Mouse (Mus musculus): ENCODE measurements at regions not wholly inside any gene's neighbourhood (a gene's known extent, or its start where the extent isn't known, plus 50 kb on each side); places are given as distances from the start of the nearest gene placed in this dataset.

DNA sequence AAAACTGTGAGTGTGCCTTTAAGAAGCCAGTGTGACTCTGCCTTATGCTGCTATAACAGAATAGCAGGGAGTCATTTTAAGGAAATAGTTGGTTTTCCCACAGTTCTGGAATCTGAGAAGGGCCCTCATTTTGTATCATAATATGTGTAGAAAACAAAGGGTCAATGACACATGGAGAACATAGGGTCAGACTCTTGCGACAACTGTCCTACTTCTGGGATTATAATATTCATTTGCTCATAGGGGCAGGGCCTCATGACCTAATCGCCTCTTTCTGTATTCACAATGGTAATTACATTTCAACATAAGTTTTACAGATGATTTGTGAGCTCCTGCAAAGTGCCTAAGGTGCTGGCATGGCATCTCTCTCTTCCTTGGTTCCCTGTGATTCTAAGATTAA, 279.3 kb downstream of the Ppargc1a start:
- TF ChIP-seq MAX (IDR thresholded peaks at IDR 0.05) (no peak), CTCF (IDR thresholded peaks at IDR 0.05; ENCODE audit: control insufficient read depth, insufficient read depth, insufficient read length) (no peak), MYOD1 (IDR thresholded peaks at IDR 0.05; ENCODE audit: control insufficient read depth, insufficient read length, low read depth) (no peak), USF1 (IDR thresholded peaks at IDR 0.05; ENCODE audit: low read depth) (no peak), CEBPB (IDR thresholded peaks at IDR 0.05; ENCODE audit: low read depth) (no peak), FOSL1 (IDR thresholded peaks at IDR 0.05; ENCODE audit: insufficient read depth, low read length, poor library complexity, severe bottlenecking) (no peak)
